In the genomic region with DNA sequence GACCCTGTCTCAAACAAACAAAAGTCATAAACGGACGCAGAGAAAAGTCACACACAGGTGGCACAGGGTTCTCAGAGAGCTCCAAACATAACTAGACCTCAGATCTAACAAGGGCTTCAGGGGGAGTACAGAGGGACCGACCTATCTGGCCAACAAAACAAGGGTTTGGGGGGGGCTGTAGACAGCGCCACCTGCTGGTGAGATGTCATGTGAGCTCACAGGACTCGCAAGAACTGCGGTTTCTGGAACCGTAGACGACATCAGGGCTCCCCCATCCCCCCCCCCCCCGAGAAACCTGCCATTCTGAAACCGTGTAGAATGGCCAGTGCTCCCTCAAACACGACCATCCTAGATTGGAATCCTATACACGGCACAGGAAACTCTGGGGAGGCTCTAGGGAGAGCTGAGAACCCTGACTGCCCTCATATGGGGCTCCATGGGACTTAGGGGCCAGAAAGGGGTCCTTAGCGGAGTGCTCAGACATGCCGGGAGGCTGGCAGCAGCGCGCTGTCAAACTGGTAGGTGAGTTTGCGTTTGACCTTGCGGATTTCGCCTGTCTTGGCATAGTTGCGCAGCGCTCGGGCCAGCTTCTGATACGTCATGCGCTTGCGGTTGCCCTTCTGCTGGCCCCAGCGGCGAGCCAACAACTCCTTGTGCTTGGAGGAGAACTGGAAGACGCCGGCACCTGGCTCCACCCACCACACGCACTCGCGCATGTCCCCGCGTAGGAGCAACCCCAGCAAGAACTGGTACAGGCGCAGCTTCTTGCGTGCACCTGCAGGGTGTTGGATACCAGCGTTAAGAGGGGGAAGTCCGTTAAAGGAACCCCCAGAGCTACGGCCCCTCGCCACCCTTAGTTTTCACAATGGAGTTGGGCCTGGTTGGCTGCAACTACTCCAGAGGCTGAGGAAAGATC, we compare ENCODE assay signal across 8 mouse cellular contexts. TPM values are rescaled to one million over a fixed set of nuclear protein-coding genes. Genes with fewer than 3 reads are reported as not detected.
DNase-seq lines count a peak whose midpoint lies in the region; ATAC-seq and TF ChIP-seq lines count a peak whose summit lies in the region.

No protein-coding gene starts in this region.

- TF ChIP-seq CTCF in G1E (IDR thresholded peaks at IDR 0.05; ENCODE audit: low read depth, low read length): peak; percentile 63; the same call in 1 of the 2 replicates
- peak; percentile 86 for TF ChIP-seq CTCF in liver, postnatal 0 days (IDR thresholded peaks at IDR 0.05; ENCODE audit: low read depth)

- intact Hi-C loops in heart, postnatal 36 days (cut with DNase I): loop anchor here (2.0 kb wide), 1 partner anchor 15 kb away; no protein-coding TSS in a partner anchor

- no peak for DNase-seq in G1E (ENCODE audit: low spot score)
- peak; percentile 82 for DNase-seq in cerebellum, adult 11 months
- peak; percentile 72 for DNase-seq in forebrain, embryonic 14.5 days (ENCODE audit: low spot score)
- peak; percentile 67 to 78 for DNase-seq in heart, postnatal 36 days
- DNase-seq in layer of hippocampus, adult 18-20 months (ENCODE audit: low spot score in 2 of 2): peak; percentile 45 to 76
- peak; percentile 85 for DNase-seq in liver, postnatal 0 days
- DNase-seq in telencephalon, adult 2 months (ENCODE audit: low read depth, low spot score): peak; percentile 70

- TF ChIP-seq EP300 in liver, postnatal 0 days (IDR thresholded peaks at IDR 0.05; ENCODE audit: low read depth): no peak

- H3K4me3 ChIP-seq in G1E (ENCODE audit: low read depth, low read length): peak overlapping the region; percentile 68
- peak overlapping the region; percentile 24 for H3K4me3 ChIP-seq in forebrain, embryonic 14.5 days (ENCODE audit: low read depth, low read length)
- H3K4me3 ChIP-seq in liver, postnatal 0 days (ENCODE audit: low read depth, low read length): peak overlapping the region; percentile 40
- peak overlapping the region; percentile 30 for H3K4me3 ChIP-seq in neural tube, embryonic 12.5 days

- H3K4me1 ChIP-seq in G1E (ENCODE audit: insufficient read depth, low read depth, low read length): peaks cover 30% of the 10 kb centered on the region
- peaks cover 3% of the 10 kb centered on the region; the same call in 1 of the 2 replicates for H3K4me1 ChIP-seq in forebrain, embryonic 14.5 days (ENCODE audit: control insufficient read depth, insufficient read depth, low read length)
- H3K4me1 ChIP-seq in liver, postnatal 0 days (ENCODE audit: insufficient read depth): peaks cover 6% of the 10 kb centered on the region; the same call in 1 of the 2 replicates
- H3K4me1 ChIP-seq in neural tube, embryonic 12.5 days: peaks cover 11% of the 10 kb centered on the region

- H3K9me3 ChIP-seq in G1E (replicated peaks): no peaks in the 10 kb centered on the region
- H3K9me3 ChIP-seq in forebrain, embryonic 14.5 days (replicated peaks; ENCODE audit: control insufficient read depth, low read length): no peaks in the 10 kb centered on the region
- no peaks in the 10 kb centered on the region for H3K9me3 ChIP-seq in liver, postnatal 0 days (ENCODE audit: low read length)
- no peaks in the 10 kb centered on the region for H3K9me3 ChIP-seq in neural tube, embryonic 12.5 days

- H3K4me2 ChIP-seq in forebrain, embryonic 14.5 days (ENCODE audit: low read length): peak overlapping the region; percentile 56
- peak overlapping the region; percentile 77 for H3K4me2 ChIP-seq in liver, postnatal 0 days (ENCODE audit: low read depth, low read length)
- H3K4me2 ChIP-seq in neural tube, embryonic 12.5 days (replicated peaks): peak overlapping the region; percentile 67

- WGBS in forebrain, embryonic 14.5 days: 6% methylated on average over 40 of the region's 40 CpGs
- 6% methylated on average over 40 of the region's 40 CpGs for WGBS in liver, postnatal 0 days (ENCODE audit: insufficient replicate concordance)
- WGBS in neural tube, embryonic 12.5 days: 5% methylated on average over 40 of the region's 40 CpGs

- H3K36me3 ChIP-seq in G1E (replicated peaks): peaks cover 12% of the 10 kb centered on the region
- 0 out of 2 replicates have a peak, but pooled peaks cover 3% of the 10 kb centered on the region for H3K36me3 ChIP-seq in forebrain, embryonic 14.5 days (ENCODE audit: control insufficient read depth, insufficient read depth, low read length)
- H3K36me3 ChIP-seq in liver, postnatal 0 days (replicated peaks; ENCODE audit: insufficient read depth, low read length): no peaks in the 10 kb centered on the region
- H3K36me3 ChIP-seq in neural tube, embryonic 12.5 days: peaks cover 8% of the 10 kb centered on the region; the same call in 1 of the 2 replicates

- peaks cover 63% of the 10 kb centered on the region for H3K27me3 ChIP-seq in G1E (ENCODE audit: insufficient read depth, low read length)
- H3K27me3 ChIP-seq in forebrain, embryonic 14.5 days (replicated peaks; ENCODE audit: control insufficient read depth, insufficient read depth, low read length): peaks cover 11% of the 10 kb centered on the region; the same call in 1 of the 2 replicates
- peaks cover 32% of the 10 kb centered on the region for H3K27me3 ChIP-seq in liver, postnatal 0 days (ENCODE audit: insufficient read depth, low read length)
- H3K27me3 ChIP-seq in neural tube, embryonic 12.5 days (replicated peaks): peaks cover 57% of the 10 kb centered on the region

- no peak; the same call in 1 of the 2 replicates for ATAC-seq in G1E (ENCODE audit: extremely low read depth, insufficient number of reproducible peaks, low FRiP score, poor library complexity, severe bottlenecking)
- peak; percentile 56; the same call in 1 of the 2 replicates for ATAC-seq in forebrain, embryonic 14.5 days
- ATAC-seq in liver, postnatal 0 days: peak; percentile 65
- no peak; the same call in 1 of the 2 replicates for ATAC-seq in neural tube, embryonic 12.5 days (ENCODE audit: low FRiP score, low read depth)

- H3K9ac ChIP-seq in forebrain, embryonic 14.5 days (ENCODE audit: low read length): peak overlapping the region; percentile 38
- peak overlapping the region; percentile 35 for H3K9ac ChIP-seq in liver, postnatal 0 days (replicated peaks)
- H3K9ac ChIP-seq in neural tube, embryonic 12.5 days: peak overlapping the region; percentile 40; the same call in 1 of the 2 replicates

- no peak overlapping the region for H3K27ac ChIP-seq in forebrain, embryonic 14.5 days (ENCODE audit: low read depth, low read length)
- H3K27ac ChIP-seq in liver, postnatal 0 days (ENCODE audit: low read depth): peak overlapping the region; percentile 66
- H3K27ac ChIP-seq in neural tube, embryonic 12.5 days: no peak overlapping the region

RNA-seq across cellular contexts. Expression of a gene that starts 3.3 kb away (rescaled TPM):
- total RNA-seq in G1E (2014; fragmentation: Nextera tagmentation) (not detected in 2 replicates), G1E (2017) (0.05 TPM in 1 of 2 replicates, not detected in the other)
- polyA plus RNA-seq in G1E (2012): not detected in 2 replicates
- polyA plus RNA-seq in forebrain, embryonic 14.5 days (2014; fragmentation: Nextera tagmentation; extraction: Ambion mirVana): 0.10 TPM in 2 replicates
- 10 to 100 TPM; 16.5 to 20.1 TPM for total RNA-seq in heart, postnatal 36 days (2021)
- under 1 TPM; 0.27 to 0.28 TPM for total RNA-seq in layer of hippocampus, adult 18-20 months (2021)
- 0.35 and 2.7 TPM in 2 replicates for polyA plus RNA-seq in liver, postnatal 0 days (2015; fragmentation: Nextera tagmentation; extraction: Ambion mirVana)
- polyA plus RNA-seq in neural tube, embryonic 12.5 days (2016; fragmentation: Nextera tagmentation; extraction: Ambion mirVana): 0.11 and 0.14 TPM in 2 replicates

RNA-seq across cellular contexts. Expression of a gene that starts 4.1 kb away (rescaled TPM):
- total RNA-seq in G1E (2014; fragmentation: Nextera tagmentation) (not detected in 2 replicates), G1E (2017) (not detected in 2 replicates)
- polyA plus RNA-seq in G1E (2012): not detected in 2 replicates
- not detected in 2 replicates for polyA plus RNA-seq in forebrain, embryonic 14.5 days (2014; fragmentation: Nextera tagmentation; extraction: Ambion mirVana)
- under 1 TPM; 0.31 to 0.51 TPM for total RNA-seq in heart, postnatal 36 days (2021)
- not detected for total RNA-seq in layer of hippocampus, adult 18-20 months (2021)
- 9.5 and 10.1 TPM in 2 replicates for polyA plus RNA-seq in liver, postnatal 0 days (2015; fragmentation: Nextera tagmentation; extraction: Ambion mirVana)
- polyA plus RNA-seq in neural tube, embryonic 12.5 days (2016; fragmentation: Nextera tagmentation; extraction: Ambion mirVana): 0.11 TPM in 1 of 2 replicates, not detected in the other

RNA-seq across cellular contexts. Expression of a gene that starts 20.9 kb away (rescaled TPM):
- 70.1 and 106 TPM in 2 replicates for total RNA-seq in G1E (2014; fragmentation: Nextera tagmentation)
- 54.6 and 72.4 TPM in 2 replicates for total RNA-seq in G1E (2017)
- polyA plus RNA-seq in G1E (2012): 252 and 268 TPM in 2 replicates
- 32.6 and 33.0 TPM in 2 replicates for polyA plus RNA-seq in forebrain, embryonic 14.5 days (2014; fragmentation: Nextera tagmentation; extraction: Ambion mirVana)
- 10 to 100 TPM; 11.9 to 14.0 TPM for total RNA-seq in heart, postnatal 36 days (2021)
- total RNA-seq in layer of hippocampus, adult 18-20 months (2021): 10 to 100 TPM in 1 of 2 experiments, 1 to 10 TPM in 1; 9.4 to 13.2 TPM
- polyA plus RNA-seq in liver, postnatal 0 days (2015; fragmentation: Nextera tagmentation; extraction: Ambion mirVana): 18.9 and 25.1 TPM in 2 replicates
- polyA plus RNA-seq in neural tube, embryonic 12.5 days (2016; fragmentation: Nextera tagmentation; extraction: Ambion mirVana): 65.2 and 66.4 TPM in 2 replicates

RNA-seq across cellular contexts. Expression of a gene that starts 26.0 kb away (rescaled TPM):
- total RNA-seq in G1E (2014; fragmentation: Nextera tagmentation) (98.5 and 107 TPM in 2 replicates), G1E (2017) (34.0 and 39.0 TPM in 2 replicates)
- 223 and 232 TPM in 2 replicates for polyA plus RNA-seq in G1E (2012)
- 72.6 and 78.2 TPM in 2 replicates for polyA plus RNA-seq in forebrain, embryonic 14.5 days (2014; fragmentation: Nextera tagmentation; extraction: Ambion mirVana)
- 10 to 100 TPM; 48.2 to 50.8 TPM for total RNA-seq in heart, postnatal 36 days (2021)
- 10 to 100 TPM; 64.9 to 68.5 TPM for total RNA-seq in layer of hippocampus, adult 18-20 months (2021)
- 33.6 and 33.9 TPM in 2 replicates for polyA plus RNA-seq in liver, postnatal 0 days (2015; fragmentation: Nextera tagmentation; extraction: Ambion mirVana)
- 69.5 and 71.2 TPM in 2 replicates for polyA plus RNA-seq in neural tube, embryonic 12.5 days (2016; fragmentation: Nextera tagmentation; extraction: Ambion mirVana)

RNA-seq across cellular contexts. Expression of a gene that starts 31.4 kb away (rescaled TPM):
- total RNA-seq in G1E (2014; fragmentation: Nextera tagmentation): 6.8 and 12.7 TPM in 2 replicates
- 1.3 and 5.5 TPM in 2 replicates for total RNA-seq in G1E (2017)
- polyA plus RNA-seq in G1E (2012): 6.9 and 7.4 TPM in 2 replicates
- polyA plus RNA-seq in forebrain, embryonic 14.5 days (2014; fragmentation: Nextera tagmentation; extraction: Ambion mirVana): 13.0 and 24.0 TPM in 2 replicates
- total RNA-seq in heart, postnatal 36 days (2021): 1 to 10 TPM; 3.1 to 3.2 TPM
- 10 to 100 TPM; 16.2 to 17.6 TPM for total RNA-seq in layer of hippocampus, adult 18-20 months (2021)
- polyA plus RNA-seq in liver, postnatal 0 days (2015; fragmentation: Nextera tagmentation; extraction: Ambion mirVana): 3.3 and 4.1 TPM in 2 replicates
- polyA plus RNA-seq in neural tube, embryonic 12.5 days (2016; fragmentation: Nextera tagmentation; extraction: Ambion mirVana): 26.3 and 28.1 TPM in 2 replicates

Comparison
In these comparisons a context has a peak if more than half of its experiments do, and no peak if none do; other contexts are left out.
1. ATAC-seq: peak in forebrain, embryonic 14.5 days (single experiment) and liver, postnatal 0 days (single experiment); none in G1E (single experiment) and neural tube, embryonic 12.5 days (single experiment).
2. Peak in every context shown above with its lines, with median percentiles within 50 percentile points of each other: H3K4me3 ChIP-seq, H3K4me2 ChIP-seq and H3K9ac ChIP-seq.